In the genomic region with DNA sequence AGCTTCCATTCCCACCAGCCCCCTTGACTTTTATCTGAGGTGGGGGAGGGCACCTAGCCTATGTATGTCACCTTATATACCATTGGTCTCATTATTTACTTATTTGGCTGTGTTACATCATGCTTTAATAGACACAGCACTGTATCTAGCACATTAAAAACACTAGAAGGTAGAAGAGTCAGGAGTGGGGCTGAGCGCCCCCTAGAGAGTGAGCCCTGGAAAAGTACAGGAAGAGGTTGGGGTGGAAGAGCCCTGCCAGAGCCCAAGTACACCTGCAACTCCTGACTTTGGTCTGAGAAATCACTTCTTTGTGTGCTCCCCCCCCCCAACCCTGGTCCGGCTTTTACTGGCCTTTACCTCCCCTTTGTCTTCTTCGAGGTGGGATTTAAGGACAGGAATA, we compare ENCODE assay signal across 10 mouse cellular contexts. TPM values are rescaled to one million over a fixed set of nuclear protein-coding genes. Genes with fewer than 3 reads are reported as not detected.
A peak's percentile ranks its signal among the peaks of the same experiment; 100 is the strongest.
DNase-seq lines count a peak whose midpoint lies in the region; TF ChIP-seq lines count a peak whose summit lies in the region.
"Had no signal": no experiment of that assay in that cellular context is flagged by ENCODE, and none has a peak within 500 bp of the region (broad histone marks: within the 10 kb centered on the region; RNA-seq: fewer than 3 reads in every experiment).

No protein-coding gene starts in this region.

- H3K27ac ChIP-seq in kidney, adult 2 months (ENCODE audit: insufficient read depth, low read depth, low read length): no peak overlapping the region
- H3K27ac ChIP-seq in CH12.LX (ENCODE audit: insufficient read depth, low read depth): no peak overlapping the region
- H3K27ac ChIP-seq in bone marrow, adult 2 months (ENCODE audit: control insufficient read depth, insufficient read depth, low read depth, low read length, poor library complexity): no peak overlapping the region
- H3K27ac ChIP-seq in small intestine, adult 2 months (ENCODE audit: insufficient read depth, low read depth, low read length): no peak overlapping the region
- H3K27ac ChIP-seq: embryonic facial prominence, embryonic 15.5 days; heart, embryonic 10.5 days had no signal

- no peak for TF ChIP-seq POLR2A in kidney, adult 2 months (IDR thresholded peaks at IDR 0.05; ENCODE audit: low read depth, low read length)
- no peak for TF ChIP-seq POLR2A in CH12.LX (IDR thresholded peaks at IDR 0.05; ENCODE audit: low read depth, low read length)
- TF ChIP-seq POLR2A in bone marrow, adult 2 months (IDR thresholded peaks at IDR 0.05; ENCODE audit: borderline replicate concordance, control insufficient read depth, low read depth, low read length): no peak
- no peak for TF ChIP-seq POLR2A in small intestine, adult 2 months (IDR thresholded peaks at IDR 0.05; ENCODE audit: low read depth, low read length)

- H3K36me3 ChIP-seq in kidney, adult 2 months (ENCODE audit: control insufficient read depth, insufficient read depth, low read length): no peaks in the 10 kb centered on the region
- H3K36me3 ChIP-seq in CH12.LX (replicated peaks in 1 of 2; ENCODE audit: control insufficient read depth in 1 of 2, insufficient read depth in 1 of 2, low read length in 1 of 2): peaks cover 3 to 8% of the 10 kb centered on the region in 2 experiments
- H3K36me3 ChIP-seq in small intestine, adult 2 months (ENCODE audit: control insufficient read depth, insufficient read depth, low read length): no peaks in the 10 kb centered on the region
- H3K36me3 ChIP-seq: embryonic facial prominence, embryonic 15.5 days; heart, embryonic 10.5 days had no signal

- peak; percentile 40 for DNase-seq in kidney, adult 2 months
- DNase-seq in kidney, adult 11 months: no peak
- DNase-seq in CH12.LX (ENCODE audit: extremely low read depth): no peak
- no peak for DNase-seq in retina, embryonic 14.5 days (ENCODE audit: low spot score)
- DNase-seq in embryo, embryonic 11 days: no peak
- DNase-seq: adrenal gland, postnatal 25 days had no signal

- 47% methylated on average over 3 of the region's 3 CpGs for WGBS in kidney, adult 2 months
- 32% methylated on average over 3 of the region's 3 CpGs for WGBS in bone marrow, adult 2 months
- 48% methylated on average over 3 of the region's 3 CpGs for WGBS in small intestine, adult 2 months

- TF ChIP-seq RAD21 in CH12.LX (IDR thresholded peaks at IDR 0.05; ENCODE audit: low read depth, low read length): peak; percentile 42

- no peak overlapping the region for H3K4me2 ChIP-seq in CH12.LX (ENCODE audit: insufficient read depth, low read depth, poor library complexity, severe bottlenecking)
- H3K4me2 ChIP-seq: embryonic facial prominence, embryonic 15.5 days had no signal

- no peak for TF ChIP-seq EP300 in CH12.LX (IDR thresholded peaks at IDR 0.05; ENCODE audit: low read length)

- in situ Hi-C loops in CH12.LX (cut with MboI; ENCODE audit: low pct_ligation_motif_present, low pct_unique_long_range_greater_than_20kb, low sequenced_read_pairs): no loop called here

- peak; percentile 44; the same call in 1 of the 2 replicates for TF ChIP-seq CTCF in kidney, adult 2 months (conservative IDR thresholded peaks at IDR 0.05; ENCODE audit: insufficient read depth, insufficient read length, low read depth, low read length)
- TF ChIP-seq CTCF in CH12.LX (conservative IDR thresholded peaks at IDR 0.05 in 1 of 2, IDR thresholded peaks at IDR 0.05 in 1 of 2; ENCODE audit: low read depth in 2 of 2, low read length in 2 of 2): peak; percentile 32 to 77; a peak in 3 of 4 replicates
- peak; percentile 52 for TF ChIP-seq CTCF in bone marrow, adult 2 months (IDR thresholded peaks at IDR 0.05; ENCODE audit: control insufficient read depth, insufficient read depth, low read length)
- peak; percentile 16; the same call in 1 of the 2 replicates for TF ChIP-seq CTCF in small intestine, adult 2 months (IDR thresholded peaks at IDR 0.05; ENCODE audit: extremely low read depth, insufficient read length, insufficient replicate concordance, low read depth, low read length)

- dilution Hi-C loops in CH12.LX (cut with MboI; ENCODE audit: extremely low pct_ligation_motif_present, extremely low pct_unique_long_range_greater_than_20kb, low sequenced_read_pairs): no loop called here

- H3K4me3 ChIP-seq in kidney, adult 2 months (ENCODE audit: insufficient read depth, low read depth, low read length): no peak overlapping the region
- no peak overlapping the region for H3K4me3 ChIP-seq in CH12.LX (replicated peaks in 1 of 3; ENCODE audit: low read depth in 2 of 3, low read length in 2 of 3, poor library complexity in 1 of 3)
- H3K4me3 ChIP-seq in bone marrow, adult 2 months (replicated peaks; ENCODE audit: control insufficient read depth, low read depth, low read length): no peak overlapping the region
- H3K4me3 ChIP-seq in small intestine, adult 2 months (ENCODE audit: low read depth, low read length): no peak overlapping the region
- H3K4me3 ChIP-seq: embryonic facial prominence, embryonic 15.5 days; heart, embryonic 10.5 days had no signal

- H3K9ac ChIP-seq in CH12.LX (ENCODE audit: insufficient read depth, low read depth): no peak overlapping the region
- H3K9ac ChIP-seq: embryonic facial prominence, embryonic 15.5 days had no signal

- H3K4me1 ChIP-seq in kidney, adult 2 months (ENCODE audit: control insufficient read depth, insufficient read depth, low read length): no peaks in the 10 kb centered on the region
- H3K4me1 ChIP-seq in CH12.LX (ENCODE audit: control insufficient read depth in 1 of 2, insufficient read depth in 2 of 2): peaks cover 0 to 6% of the 10 kb centered on the region in 2 experiments; a peak in 2 of 4 replicates
- peaks cover 2% of the 10 kb centered on the region; the same call in 1 of the 2 replicates for H3K4me1 ChIP-seq in bone marrow, adult 2 months (ENCODE audit: control insufficient read depth, insufficient read depth, low read length)
- peaks cover 9% of the 10 kb centered on the region; the same call in 1 of the 2 replicates for H3K4me1 ChIP-seq in small intestine, adult 2 months (ENCODE audit: control insufficient read depth, insufficient read depth, insufficient read length, low read length)

- no peaks in the 10 kb centered on the region for H3K79me2 ChIP-seq in CH12.LX (replicated peaks; ENCODE audit: control insufficient read depth, extremely low read depth, insufficient read depth, poor library complexity, severe bottlenecking)

- H3K9me3 ChIP-seq in CH12.LX (replicated peaks; ENCODE audit: low read length): no peaks in the 10 kb centered on the region
- H3K9me3 ChIP-seq: embryonic facial prominence, embryonic 15.5 days; heart, embryonic 10.5 days had no signal

- H3K27me3 ChIP-seq in kidney, adult 2 months (replicated peaks; ENCODE audit: control insufficient read depth, insufficient read depth, low read length): no peaks in the 10 kb centered on the region
- H3K27me3 ChIP-seq in CH12.LX (replicated peaks): no peaks in the 10 kb centered on the region
- H3K27me3 ChIP-seq in small intestine, adult 2 months (ENCODE audit: control insufficient read depth, insufficient read depth, low read length): no peaks in the 10 kb centered on the region
- H3K27me3 ChIP-seq: embryonic facial prominence, embryonic 15.5 days had no signal

TF ChIP-seq in CH12.LX, 34 proteins besides CTCF, POLR2A, EP300 and RAD21:
- TF ChIP-seq SMC3 (IDR thresholded peaks at IDR 0.05; ENCODE audit: low read depth, low read length) (peak; percentile 48), RCOR1 (conservative IDR thresholded peaks at IDR 0.05; ENCODE audit: low read depth, low read length) (no peak), ELF1 (IDR thresholded peaks at IDR 0.05; ENCODE audit: low read depth, low read length) (peak; percentile 61)

RNA-seq across cellular contexts. Expression of gene Dyrk3, which starts 16.2 kb away (rescaled TPM):
- polyA plus RNA-seq in kidney, adult 2 months (2012; rRNA removed): 0.94 and 1.4 TPM in 2 replicates
- total RNA-seq in CH12.LX (2012; rRNA removed): 6.4 and 6.7 TPM in 2 replicates
- 9.8 and 10.1 TPM in 2 replicates for total RNA-seq in CH12.LX (2014; rRNA removed)
- polyA plus RNA-seq in CH12.LX (2012; ENCODE audit: insufficient read length, low read depth): 8.2 and 8.3 TPM in 2 replicates
- polyA plus RNA-seq in bone marrow, adult 2 months (2011; ENCODE audit: insufficient read depth, insufficient read length, low replicate concordance, missing spikeins): 7.5 and 13.4 TPM in 2 replicates
- 0.51 and 0.65 TPM in 2 replicates for polyA plus RNA-seq in small intestine, adult 2 months (2012; rRNA removed)

RNA-seq across cellular contexts. Expression of gene Mapkapk2, which starts 24.4 kb away (rescaled TPM):
- polyA plus RNA-seq in kidney, adult 2 months (2012; rRNA removed): 95.3 and 99.5 TPM in 2 replicates
- total RNA-seq in CH12.LX (2012; rRNA removed) (54.2 and 55.0 TPM in 2 replicates), CH12.LX (2014; rRNA removed) (58.6 and 62.9 TPM in 2 replicates)
- 63.5 and 68.6 TPM in 2 replicates for polyA plus RNA-seq in CH12.LX (2012; ENCODE audit: insufficient read length, low read depth)
- 22.7 and 38.1 TPM in 2 replicates for polyA plus RNA-seq in bone marrow, adult 2 months (2011; ENCODE audit: insufficient read depth, insufficient read length, low replicate concordance, missing spikeins)
- polyA plus RNA-seq in small intestine, adult 2 months (2012; rRNA removed): 33.1 and 61.0 TPM in 2 replicates

RNA-seq across cellular contexts. Expression of gene Eif2d, which starts 31.0 kb away (rescaled TPM):
- polyA plus RNA-seq in kidney, adult 2 months (2012; rRNA removed): 32.1 and 35.5 TPM in 2 replicates
- 48.8 and 53.0 TPM in 2 replicates for total RNA-seq in CH12.LX (2012; rRNA removed)
- total RNA-seq in CH12.LX (2014; rRNA removed): 41.0 and 46.9 TPM in 2 replicates
- polyA plus RNA-seq in CH12.LX (2012; ENCODE audit: insufficient read length, low read depth): 57.2 and 64.3 TPM in 2 replicates
- polyA plus RNA-seq in bone marrow, adult 2 months (2011; ENCODE audit: insufficient read depth, insufficient read length, low replicate concordance, missing spikeins): 18.9 and 25.3 TPM in 2 replicates
- 10.3 and 14.4 TPM in 2 replicates for polyA plus RNA-seq in small intestine, adult 2 months (2012; rRNA removed)
